Mouse (Mus musculus) 3134 (cell line): ENCODE measurements at regions not wholly inside any gene's neighbourhood (a gene's known extent, or its start where the extent isn't known, plus 50 kb on each side); places are given as distances from the start of the nearest gene placed in this dataset.

ENCODE experiments used
- DNase-seq: peaks from one replicate; pipeline ENCODE4 v3.0.0-alpha.2; 2011; ENCODE audit warnings: low spot score; ENCODE audit not compliant: insufficient read length; ENCODE audit errors: extremely low read depth

GRCm38 (mm10) chr14:100362786-100363185, 78.3 kb upstream of the Klf12 start:
- DNase-seq: no peak

GRCm38 (mm10) chr14:100361346-100362029, 77.0 kb upstream of the Klf12 start:
- no peak for DNase-seq

- no peak for DNase-seq
These were observed 75.4 kb upstream of the Klf12 start for GRCm38 (mm10) chr14:100359881-100360280.

GRCm38 (mm10) chr14:100357131-100357530, 72.7 kb upstream of the Klf12 start:
- no peak for DNase-seq

GRCm38 (mm10) chr14:100353508-100353907, 69.0 kb upstream of the Klf12 start:
- no peak for DNase-seq

GRCm38 (mm10) chr14:100352961-100353452, 68.5 kb upstream of the Klf12 start:
- DNase-seq: no peak

GRCm38 (mm10) chr14:100351004-100351403, 66.5 kb upstream of the Klf12 start:
- no peak for DNase-seq

- DNase-seq: no peak
These were observed 65.7 kb upstream of the Klf12 start for GRCm38 (mm10) chr14:100350021-100350790.

- no peak for DNase-seq
These were observed 64.1 kb upstream of the Klf12 start for GRCm38 (mm10) chr14:100348336-100349164.

- DNase-seq: no peak
These were observed 52.4 kb upstream of the Klf12 start for GRCm38 (mm10) chr14:100336926-100337325.
